Mouse (Mus musculus): Measurements from ENCODE around the gene Gm10477.
A peak's percentile ranks its signal among the peaks of the same experiment; 100 is the strongest.
"Not testable (repeated sequence)": the region's sequence is repeated elsewhere in the genome, so short reads cannot be mapped to it uniquely, and the experiment has no call there.

The Gm10477 gene

DNA sequence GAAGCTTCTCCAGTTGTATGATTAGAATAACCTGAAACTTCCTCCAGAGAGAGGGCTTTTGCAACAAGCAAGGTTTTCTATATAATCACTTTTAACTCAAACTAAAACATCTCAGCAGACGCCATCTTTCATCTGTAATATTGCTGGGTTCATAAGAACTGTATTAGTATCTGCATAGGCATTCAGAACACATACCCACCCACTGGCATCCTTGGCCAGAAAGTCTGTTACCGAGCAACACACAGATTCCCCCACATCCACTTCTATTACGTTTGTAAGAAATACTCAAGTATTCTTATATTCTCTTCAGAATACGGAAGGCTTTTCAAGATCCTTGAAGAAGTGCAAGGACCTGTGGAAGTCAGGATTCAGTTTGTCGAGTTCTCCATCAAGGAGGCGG, at the start of gene Gm10477:
Gene Gm10477 (plus strand): TSS at position 301 of the 400 bp plus-strand sequence.
- DNase-seq (ENCODE audit: low spot score) = not testable (repeated sequence)

DNA sequence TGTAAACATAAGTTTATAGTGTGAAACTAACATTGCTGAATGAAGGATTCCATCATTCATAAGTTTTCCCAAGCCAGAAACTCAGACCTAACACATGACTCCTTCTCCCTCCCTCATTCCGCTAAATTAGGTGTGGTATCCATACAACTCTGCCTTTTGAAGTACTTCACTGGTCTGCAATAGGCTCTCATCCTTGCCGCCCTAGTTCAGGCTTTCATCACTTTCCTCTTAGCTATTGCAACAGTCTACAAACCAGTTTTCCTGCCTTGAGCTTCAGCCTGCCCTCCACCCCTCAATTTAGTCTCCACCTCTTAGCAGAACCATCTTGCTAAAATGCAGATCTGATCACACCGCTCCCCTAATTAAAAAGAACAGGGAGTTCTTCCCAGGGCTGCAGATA, 47.0 kb upstream of the Gm10477 start:
- DNase-seq (ENCODE audit: low spot score) = no peak

DNA sequence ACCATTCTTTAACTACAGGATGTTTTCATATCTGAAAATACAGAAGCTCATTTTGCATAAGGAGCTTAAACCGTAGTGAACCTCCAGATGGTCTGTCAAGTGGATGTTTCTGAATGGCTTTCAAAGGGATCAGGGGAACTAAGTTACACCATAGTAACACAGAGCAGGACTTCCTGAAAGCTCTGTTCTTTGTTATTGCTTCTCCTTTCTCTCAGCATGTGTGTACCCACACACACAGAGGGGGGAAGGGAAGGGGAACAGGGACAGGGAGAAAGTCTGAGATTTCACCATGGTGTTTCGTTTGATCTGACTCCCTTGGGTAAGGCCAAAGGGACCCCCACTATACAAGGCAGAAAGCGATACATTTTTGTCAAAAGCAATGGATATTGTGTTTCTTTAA, 42.6 kb upstream of the Gm10477 start:
- no peak for DNase-seq (ENCODE audit: low spot score)

DNA sequence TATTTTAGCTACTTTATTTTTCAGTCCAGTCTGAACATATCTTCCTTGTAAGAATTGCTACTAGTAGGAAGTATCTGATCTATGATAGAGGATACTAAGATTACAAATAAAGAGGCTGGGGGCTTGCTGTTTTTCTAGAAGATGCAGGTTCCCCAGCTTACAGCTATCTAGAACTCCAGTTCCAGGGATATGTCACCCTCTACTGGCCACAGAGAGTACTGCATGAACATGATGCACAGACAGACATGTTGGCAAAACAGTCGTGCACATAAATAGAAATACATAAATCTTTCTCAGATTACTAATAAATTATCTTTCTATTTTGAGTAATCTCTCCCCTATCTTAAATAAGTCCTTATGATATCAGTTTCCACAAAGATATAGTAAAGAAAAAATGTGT, 34.8 kb upstream of the Gm10477 start:
- peak; percentile 70 for DNase-seq (ENCODE audit: low spot score)

DNA sequence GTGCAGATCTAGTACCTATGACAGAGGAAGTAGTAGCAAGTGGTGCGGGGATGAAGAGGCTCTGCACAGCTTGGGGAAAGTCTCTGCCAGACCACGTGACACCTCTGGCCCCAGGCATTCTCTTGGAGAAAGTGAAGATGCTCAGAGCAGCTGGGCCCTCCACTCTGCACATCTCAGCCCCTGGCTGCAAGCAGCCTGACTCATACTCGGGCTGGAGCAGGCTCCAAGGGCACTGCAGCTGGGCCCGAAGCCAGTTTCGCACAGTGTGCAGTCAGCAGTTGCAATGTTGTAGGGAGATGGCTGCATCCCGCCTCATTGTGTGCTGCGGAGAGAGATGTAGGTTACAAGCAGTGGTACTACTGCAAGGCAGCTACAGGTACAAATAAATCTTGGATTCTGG, 27.3 kb upstream of the Gm10477 start:
- DNase-seq (ENCODE audit: low spot score) = no peak

DNA sequence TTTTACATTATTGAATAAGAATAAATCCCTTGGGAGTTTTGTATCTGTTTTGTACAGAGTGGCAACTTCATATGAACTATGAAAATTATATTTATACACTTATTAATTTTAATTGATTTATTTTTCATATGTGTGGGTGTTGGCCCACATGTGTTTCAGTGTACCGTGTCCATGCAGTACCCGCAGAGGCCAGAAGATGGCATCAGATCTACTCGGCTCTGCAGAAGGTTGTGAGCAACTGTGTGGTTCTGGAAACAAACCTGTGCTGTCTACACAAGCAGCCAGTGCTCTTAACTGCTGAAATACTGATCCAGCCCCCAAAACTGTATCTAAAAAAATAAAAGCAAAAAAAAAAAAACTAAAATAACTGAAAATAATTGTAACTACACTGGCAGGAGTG, 6.7 kb downstream of the Gm10477 start:
- DNase-seq (ENCODE audit: low spot score) = peak; percentile 44

DNA sequence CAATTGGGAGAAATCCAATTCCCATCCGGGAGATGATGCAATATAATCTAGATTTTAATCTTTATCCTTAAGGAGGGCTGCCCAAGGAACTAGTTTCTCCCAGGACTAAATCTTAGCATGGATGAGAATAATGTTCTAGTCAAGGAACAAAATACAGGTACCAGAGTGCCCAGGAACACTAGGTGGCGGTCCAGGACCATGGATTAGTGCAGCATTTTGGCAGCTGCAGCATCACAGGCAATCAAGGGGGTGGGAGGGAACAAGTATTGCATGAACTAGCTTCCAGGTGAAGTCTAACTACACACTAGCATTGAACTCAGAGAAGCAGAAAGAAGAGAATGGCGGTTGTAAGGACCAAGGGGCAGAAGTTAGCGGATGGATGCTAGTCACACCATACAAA, 12.6 kb downstream of the Gm10477 start:
- peak; percentile 4 for DNase-seq (ENCODE audit: low spot score)

DNA sequence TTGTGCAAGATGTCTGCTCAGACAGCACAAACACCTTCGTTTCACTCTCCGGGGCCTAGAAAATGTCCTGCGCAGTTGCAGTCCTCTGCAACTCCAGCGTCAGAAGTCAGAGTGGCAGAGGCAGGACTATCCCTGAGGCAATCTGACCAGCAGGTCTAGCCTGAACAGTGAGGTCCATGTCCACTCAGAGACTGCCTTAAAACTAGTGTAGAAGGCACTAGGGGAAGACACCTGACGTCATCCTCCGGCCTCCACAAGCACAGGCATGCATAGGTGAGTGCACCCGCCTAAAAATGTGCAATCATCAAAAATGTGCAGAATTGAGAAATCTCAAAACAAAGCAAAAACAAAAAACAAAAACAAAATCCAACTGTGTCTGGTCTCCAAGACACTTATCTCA, 25.0 kb downstream of the Gm10477 start, which contains the start of gene Gm648:
Gene Gm648 (minus strand): TSS at position 101 of the 400 bp plus-strand sequence.
- no peak for DNase-seq (ENCODE audit: low spot score)

DNA sequence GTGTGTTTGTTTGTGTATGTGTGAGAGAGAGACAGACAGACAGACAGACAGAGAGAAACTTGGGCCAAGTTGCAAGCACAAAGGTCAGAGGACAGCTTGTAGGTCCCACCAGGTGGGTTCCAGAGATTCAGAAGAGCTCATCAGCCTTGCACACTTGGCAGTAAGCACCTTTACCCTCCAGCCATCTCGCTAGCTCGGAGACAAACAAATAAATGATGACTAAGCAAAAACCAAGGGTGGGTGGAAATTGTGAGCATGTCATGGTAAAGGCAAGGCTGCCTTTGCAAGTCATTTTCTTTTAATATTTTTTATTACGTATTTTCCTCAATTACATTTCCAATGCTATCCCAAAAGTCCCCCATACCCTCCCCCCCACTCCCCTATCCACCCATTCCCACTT, 29.0 kb downstream of the Gm10477 start:
- DNase-seq (ENCODE audit: low spot score) = no peak

DNA sequence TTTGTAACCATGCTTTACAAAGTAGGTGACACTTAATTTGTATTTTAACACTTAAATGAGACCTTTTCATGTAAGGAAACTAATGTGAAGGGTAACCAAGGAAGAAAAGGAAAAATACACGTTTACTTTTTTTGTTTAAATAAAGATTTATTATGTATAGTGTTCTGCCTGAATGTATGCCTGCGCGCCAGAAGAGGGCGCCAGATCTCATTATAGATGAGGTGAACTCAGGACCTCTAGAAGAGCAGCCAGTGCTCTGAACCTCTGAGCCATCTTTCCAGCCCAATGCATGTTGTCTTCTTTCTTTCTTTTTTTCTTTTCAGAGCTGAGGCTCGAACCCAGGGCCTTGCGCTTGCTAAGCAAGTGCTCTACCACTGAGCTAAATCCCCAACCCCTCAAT, 47.9 kb downstream of the Gm10477 start:
- no peak for DNase-seq (ENCODE audit: low spot score)
